Mouse (Mus musculus) erythroblast, embryonic 14.5 days (primary cell): Measurements from ENCODE around the gene Utrn.

Experiments
- GATA1 ChIP-seq: IDR thresholded peaks from 2 replicates; pipeline ENCODE4 v1.6.1; 2012; ENCODE audit warnings: low read length, inconsistent platforms, mixed read lengths
- TAL1 ChIP-seq: IDR thresholded peaks from 3 replicates; pipeline ENCODE4 v1.6.1; 2012; ENCODE audit warnings: low read length, inconsistent platforms, mixed read lengths

DNA sequence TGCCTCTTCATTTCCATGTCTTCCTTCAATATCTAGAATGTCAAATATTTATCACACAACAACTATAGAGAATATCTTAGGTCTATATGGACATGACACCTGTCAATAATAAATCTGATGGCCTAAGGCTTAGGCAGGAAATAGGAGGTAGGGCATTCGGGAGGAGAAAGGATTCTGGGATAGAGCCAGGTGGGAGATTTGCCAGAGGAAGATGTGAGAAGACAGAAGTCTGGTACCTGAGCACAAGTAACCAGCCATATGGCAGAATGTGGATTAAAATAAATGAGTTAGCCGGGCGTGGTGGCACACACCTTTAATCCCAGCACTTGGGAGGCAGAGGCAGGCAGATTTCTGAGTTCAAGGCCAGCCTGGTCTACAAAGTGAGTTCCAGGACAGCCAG lies 141.3 kb downstream of the Utrn start:
- TF ChIP-seq GATA1 (no peak), TAL1 (no peak)
